Comparison of ENCODE assay signal across 8 mouse cellular contexts in genomic region chr3:103914732-103915508, GRCm38 (mm10). TPM values are rescaled to one million over a fixed set of nuclear protein-coding genes. Genes with fewer than 3 reads are reported as not detected.
A peak's percentile ranks its signal among the peaks of the same experiment; 100 is the strongest.
DNase-seq lines count a peak whose midpoint lies in the region; ATAC-seq lines count a peak whose summit lies in the region.

No protein-coding gene starts in this region.

- peaks cover 11% of the 10 kb centered on the region for H3K4me1 ChIP-seq in hindbrain, embryonic 16.5 days (ENCODE audit: control insufficient read depth, insufficient read depth, low read depth, low read length)
- H3K4me1 ChIP-seq in limb, embryonic 11.5 days (ENCODE audit: control insufficient read depth, insufficient read depth, low read length): peaks cover 7% of the 10 kb centered on the region
- peaks cover 12% of the 10 kb centered on the region for H3K4me1 ChIP-seq in midbrain, embryonic 11.5 days (ENCODE audit: control insufficient read depth, insufficient read depth, low read length)
- peaks cover 10% of the 10 kb centered on the region for H3K4me1 ChIP-seq in stomach, embryonic 16.5 days (ENCODE audit: control insufficient read depth, insufficient read depth, low read length)

- H3K9ac ChIP-seq in hindbrain, embryonic 16.5 days (ENCODE audit: low read depth, low read length): peak overlapping the region; percentile 97
- peak overlapping the region; percentile 95 for H3K9ac ChIP-seq in limb, embryonic 11.5 days (ENCODE audit: low read length)
- H3K9ac ChIP-seq in midbrain, embryonic 11.5 days (ENCODE audit: low read length): peak overlapping the region; percentile 85
- H3K9ac ChIP-seq in stomach, embryonic 16.5 days (ENCODE audit: low read length): peak overlapping the region; percentile 99

- peak; percentile 29 for ATAC-seq in frontal cortex, adult (ENCODE audit: low TSS enrichment)
- ATAC-seq in hindbrain, embryonic 16.5 days: peak; percentile 49
- peak; percentile 52 for ATAC-seq in limb, embryonic 11.5 days (ENCODE audit: insufficient number of reproducible peaks, low FRiP score, low TSS enrichment, low read depth)
- peak; percentile 55 for ATAC-seq in midbrain, embryonic 11.5 days (ENCODE audit: low FRiP score)
- ATAC-seq in stomach, embryonic 16.5 days (ENCODE audit: insufficient read depth, low FRiP score): peak; percentile 27; the same call in 1 of the 2 replicates

- H3K36me3 ChIP-seq in hindbrain, embryonic 16.5 days (ENCODE audit: control insufficient read depth, insufficient read depth, low read length): no peaks in the 10 kb centered on the region
- no peaks in the 10 kb centered on the region for H3K36me3 ChIP-seq in limb, embryonic 11.5 days (ENCODE audit: control insufficient read depth, insufficient read depth, low read length)
- no peaks in the 10 kb centered on the region for H3K36me3 ChIP-seq in midbrain, embryonic 11.5 days (ENCODE audit: control insufficient read depth, insufficient read depth, low read length)
- no peaks in the 10 kb centered on the region for H3K36me3 ChIP-seq in stomach, embryonic 16.5 days (ENCODE audit: control insufficient read depth, insufficient read depth, low read length)

- H3K4me2 ChIP-seq in hindbrain, embryonic 16.5 days (ENCODE audit: low read length): peak overlapping the region; percentile 81
- H3K4me2 ChIP-seq in limb, embryonic 11.5 days (ENCODE audit: low read depth, severe bottlenecking): peak overlapping the region; percentile 44
- H3K4me2 ChIP-seq in midbrain, embryonic 11.5 days: peak overlapping the region; percentile 56
- H3K4me2 ChIP-seq in stomach, embryonic 16.5 days (ENCODE audit: low read depth, low read length): peak overlapping the region; percentile 77

- no peaks in the 10 kb centered on the region for H3K9me3 ChIP-seq in hindbrain, embryonic 16.5 days (ENCODE audit: control insufficient read depth, low read length)
- no peaks in the 10 kb centered on the region for H3K9me3 ChIP-seq in limb, embryonic 11.5 days (ENCODE audit: control insufficient read depth, low read length)
- no peaks in the 10 kb centered on the region for H3K9me3 ChIP-seq in midbrain, embryonic 11.5 days (ENCODE audit: control insufficient read depth, low read length)
- no peaks in the 10 kb centered on the region for H3K9me3 ChIP-seq in stomach, embryonic 16.5 days (replicated peaks; ENCODE audit: control insufficient read depth, low read length)

- no peaks in the 10 kb centered on the region for H3K27me3 ChIP-seq in hindbrain, embryonic 16.5 days (replicated peaks; ENCODE audit: control insufficient read depth, insufficient read depth, low read length)
- H3K27me3 ChIP-seq in limb, embryonic 11.5 days (ENCODE audit: control insufficient read depth, insufficient read depth, low read length): no peaks in the 10 kb centered on the region
- H3K27me3 ChIP-seq in midbrain, embryonic 11.5 days (ENCODE audit: control insufficient read depth, insufficient read depth, low read length): no peaks in the 10 kb centered on the region
- H3K27me3 ChIP-seq in stomach, embryonic 16.5 days (ENCODE audit: control insufficient read depth, insufficient read depth, low read length): no peaks in the 10 kb centered on the region

- WGBS in hindbrain, embryonic 16.5 days: under 1% methylated on average over 36 of the region's 60 CpGs
- WGBS in limb, embryonic 11.5 days: under 1% methylated on average over 58 of the region's 60 CpGs
- WGBS in midbrain, embryonic 11.5 days: 0% methylated on average over 40 of the region's 60 CpGs
- under 1% methylated on average over 60 of the region's 60 CpGs for WGBS in stomach, embryonic 16.5 days

- peak overlapping the region; percentile 95 for H3K27ac ChIP-seq in hindbrain, embryonic 16.5 days (ENCODE audit: low read depth, low read length)
- H3K27ac ChIP-seq in limb, embryonic 11.5 days (replicated peaks; ENCODE audit: low read depth, low read length): peak overlapping the region; percentile 80
- H3K27ac ChIP-seq in midbrain, embryonic 11.5 days (ENCODE audit: low read depth, low read length): peak overlapping the region; percentile 57
- peak overlapping the region; percentile 93 for H3K27ac ChIP-seq in stomach, embryonic 16.5 days (ENCODE audit: low read length)

- DNase-seq in right cerebral cortex, adult 2 months (ENCODE audit: low spot score in 2 of 2): peak; percentile 39 to 51
- DNase-seq in right cerebral cortex, postnatal 4 days: no peak
- peak; percentile 54 for DNase-seq in brain, adult 2 months (ENCODE audit: low read depth, low spot score)
- DNase-seq in limb, embryonic 11.5 days (ENCODE audit: low spot score): peak; percentile 75
- peak; percentile 96 for DNase-seq in midbrain, embryonic 11.5 days (ENCODE audit: low spot score, missing footprints)

- H3K4me3 ChIP-seq in hindbrain, embryonic 16.5 days (ENCODE audit: low read length): peak overlapping the region; percentile 100
- H3K4me3 ChIP-seq in limb, embryonic 11.5 days (ENCODE audit: low read depth, low read length): peak overlapping the region; percentile 99
- H3K4me3 ChIP-seq in midbrain, embryonic 11.5 days (ENCODE audit: low read depth, low read length): peak overlapping the region; percentile 73
- H3K4me3 ChIP-seq in stomach, embryonic 16.5 days (replicated peaks; ENCODE audit: low read length): peak overlapping the region; percentile 98

RNA-seq across cellular contexts. Expression of gene Rsbn1, which starts 1.0 kb away (rescaled TPM):
- 15.4 and 17.4 TPM in 2 replicates for polyA plus RNA-seq in hindbrain, embryonic 16.5 days (2015; fragmentation: Nextera tagmentation; extraction: Ambion mirVana)
- polyA plus RNA-seq in limb, embryonic 11.5 days (2014; fragmentation: Nextera tagmentation; extraction: Ambion mirVana): 19.8 and 19.9 TPM in 2 replicates
- 21.1 and 24.0 TPM in 2 replicates for polyA plus RNA-seq in midbrain, embryonic 11.5 days (2014; fragmentation: Nextera tagmentation; extraction: Ambion mirVana)
- 6.3 and 7.3 TPM in 2 replicates for polyA plus RNA-seq in stomach, embryonic 16.5 days (2015; fragmentation: Nextera tagmentation; extraction: Ambion mirVana)

RNA-seq across cellular contexts. Expression of gene Phtf1, which starts 53.0 kb away (rescaled TPM):
- polyA plus RNA-seq in hindbrain, embryonic 16.5 days (2015; fragmentation: Nextera tagmentation; extraction: Ambion mirVana): 19.4 and 22.3 TPM in 2 replicates
- 42.2 and 46.1 TPM in 2 replicates for polyA plus RNA-seq in limb, embryonic 11.5 days (2014; fragmentation: Nextera tagmentation; extraction: Ambion mirVana)
- 53.4 and 59.2 TPM in 2 replicates for polyA plus RNA-seq in midbrain, embryonic 11.5 days (2014; fragmentation: Nextera tagmentation; extraction: Ambion mirVana)
- polyA plus RNA-seq in stomach, embryonic 16.5 days (2015; fragmentation: Nextera tagmentation; extraction: Ambion mirVana): 17.3 and 17.9 TPM in 2 replicates

RNA-seq across cellular contexts. Expression of gene Ptpn22, which starts 55.3 kb away (rescaled TPM):
- polyA plus RNA-seq in hindbrain, embryonic 16.5 days (2015; fragmentation: Nextera tagmentation; extraction: Ambion mirVana): 0.43 and 0.59 TPM in 2 replicates
- 0.17 and 0.35 TPM in 2 replicates for polyA plus RNA-seq in limb, embryonic 11.5 days (2014; fragmentation: Nextera tagmentation; extraction: Ambion mirVana)
- 0.23 and 0.65 TPM in 2 replicates for polyA plus RNA-seq in midbrain, embryonic 11.5 days (2014; fragmentation: Nextera tagmentation; extraction: Ambion mirVana)
- polyA plus RNA-seq in stomach, embryonic 16.5 days (2015; fragmentation: Nextera tagmentation; extraction: Ambion mirVana): 2.8 and 3.2 TPM in 2 replicates
